Mouse (Mus musculus): ENCODE results near the gene Gfy. TPM values are rescaled to one million over a fixed set of nuclear protein-coding genes. Genes with fewer than 3 reads are reported as not detected.
"Not testable (repeated sequence)": the region's sequence is repeated elsewhere in the genome, so short reads cannot be mapped to it uniquely, and the experiment has no call there.

The Gfy gene
- total and polyA plus RNA-seq, 2 experiments from 2014 or later = not detected

GRCm38 (mm10) chr7:45174567-45175280 lies 4.6 kb downstream of the Gfy start:
- WGBS = 6% methylated on average over 27 of the region's 29 CpGs
- Histone ChIP-seq H3K36me3 (replicated peaks; ENCODE audit: control insufficient read depth, insufficient read depth, low read length) (no peaks in the 10 kb centered on the region), H3K4me1 (ENCODE audit: control insufficient read depth, insufficient read depth) (no peaks in the 10 kb centered on the region), H3K4me2 (ENCODE audit: low read depth, low read length) (no peak overlapping the region), H3K9me3 (replicated peaks; ENCODE audit: control insufficient read depth, low read length) (peaks cover 19% of the 10 kb centered on the region), H3K27me3 (ENCODE audit: control insufficient read depth, insufficient read depth, low read length) (peaks cover 68% of the 10 kb centered on the region), H3K9ac (replicated peaks; ENCODE audit: low read depth, low read length) (no peak overlapping the region), H3K27ac (ENCODE audit: low read depth) (no peak overlapping the region), H3K4me3 (ENCODE audit: low read depth, low read length) (peak overlapping the region; percentile 16; the same call in 1 of the 2 replicates)
- ATAC-seq (ENCODE audit: insufficient read depth, low read depth) (no peak), DNase-seq (ENCODE audit: low spot score) (no peak)
- no peak for TF ChIP-seq CTCF (IDR thresholded peaks at IDR 0.05; ENCODE audit: low read depth)
- no peak for TF ChIP-seq EP300 (IDR thresholded peaks at IDR 0.05; ENCODE audit: low read depth)

- H3K4me3 ChIP-seq (ENCODE audit: low read depth, low read length) = not testable (repeated sequence)
- 43% methylated on average over 1 of the region's 1 CpGs for WGBS
Measured at GRCm38 (mm10) chr7:45173772-45174171, 5.6 kb downstream of the Gfy start.

DNA sequence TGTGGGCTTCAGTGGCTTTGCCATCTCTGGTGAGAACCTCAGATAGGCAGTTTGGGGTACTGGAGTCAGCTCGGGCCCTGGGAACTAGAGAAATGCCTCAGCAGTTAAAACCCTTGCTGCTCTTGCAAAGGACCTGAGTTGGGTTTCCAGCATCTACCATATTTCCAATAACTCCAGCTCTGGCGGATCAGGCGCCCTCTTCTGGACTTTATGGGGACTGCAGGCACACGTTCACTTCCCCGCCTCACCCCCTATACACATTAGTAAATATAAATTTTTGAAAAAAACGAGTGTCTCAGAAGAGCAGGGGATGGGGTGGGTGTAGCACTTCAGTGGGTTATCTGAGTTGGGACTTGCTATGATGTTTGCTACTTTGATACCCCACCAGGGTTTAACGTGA lies 6.4 kb downstream of the Gfy start:
- Histone ChIP-seq H3K4me1 (ENCODE audit: control insufficient read depth, insufficient read depth) (no peaks in the 10 kb centered on the region), H3K27ac (ENCODE audit: low read depth) (no peak overlapping the region), H3K9me3 (replicated peaks; ENCODE audit: control insufficient read depth, low read length) (peaks cover 32% of the 10 kb centered on the region), H3K36me3 (replicated peaks; ENCODE audit: control insufficient read depth, insufficient read depth, low read length) (0 out of 2 replicates have a peak, but pooled peaks cover 3% of the 10 kb centered on the region), H3K4me3 (ENCODE audit: low read depth, low read length) (no peak overlapping the region), H3K4me2 (ENCODE audit: low read depth, low read length) (no peak overlapping the region), H3K27me3 (ENCODE audit: control insufficient read depth, insufficient read depth, low read length) (peaks cover 68% of the 10 kb centered on the region), H3K9ac (replicated peaks; ENCODE audit: low read depth, low read length) (no peak overlapping the region)
- ATAC-seq (ENCODE audit: insufficient read depth, low read depth) = no peak
- 56% methylated on average over 7 of the region's 7 CpGs for WGBS
- no peak for DNase-seq (ENCODE audit: low spot score)
- TF ChIP-seq CTCF (IDR thresholded peaks at IDR 0.05; ENCODE audit: low read depth) (no peak), EP300 (IDR thresholded peaks at IDR 0.05; ENCODE audit: low read depth) (no peak)

More at GRCm38 (mm10) chr7:45173772-45174171, 5.6 kb downstream of the Gfy start:
- H3K9me3 ChIP-seq (replicated peaks; ENCODE audit: control insufficient read depth, low read length) = peaks cover 28% of the 10 kb centered on the region
- peaks cover 68% of the 10 kb centered on the region for H3K27me3 ChIP-seq (ENCODE audit: control insufficient read depth, insufficient read depth, low read length)
- not testable (repeated sequence) for H3K27ac ChIP-seq (ENCODE audit: low read depth); ATAC-seq (ENCODE audit: insufficient read depth, low read depth); H3K36me3 ChIP-seq (replicated peaks; ENCODE audit: control insufficient read depth, insufficient read depth, low read length); H3K4me1 ChIP-seq (ENCODE audit: control insufficient read depth, insufficient read depth); H3K4me2 ChIP-seq (ENCODE audit: low read depth, low read length); DNase-seq (ENCODE audit: low spot score); H3K9ac ChIP-seq (replicated peaks; ENCODE audit: low read depth, low read length)
- peak; percentile 43 for TF ChIP-seq CTCF (IDR thresholded peaks at IDR 0.05; ENCODE audit: low read depth)

- no peak overlapping the region for H3K4me2 ChIP-seq (ENCODE audit: low read depth, low read length)
- H3K9me3 ChIP-seq (replicated peaks; ENCODE audit: control insufficient read depth, low read length) = peaks cover 32% of the 10 kb centered on the region
- ATAC-seq (ENCODE audit: insufficient read depth, low read depth) (no peak), DNase-seq (ENCODE audit: low spot score) (no peak)
- peaks cover 65% of the 10 kb centered on the region for H3K27me3 ChIP-seq (ENCODE audit: control insufficient read depth, insufficient read depth, low read length)
- H3K4me3 ChIP-seq (ENCODE audit: low read depth, low read length) = peak overlapping the region; percentile 8
- H3K36me3 ChIP-seq (replicated peaks; ENCODE audit: control insufficient read depth, insufficient read depth, low read length) = 0 out of 2 replicates have a peak, but pooled peaks cover 3% of the 10 kb centered on the region
- TF ChIP-seq EP300 (IDR thresholded peaks at IDR 0.05; ENCODE audit: low read depth) (no peak), CTCF (IDR thresholded peaks at IDR 0.05; ENCODE audit: low read depth) (no peak)
- 0 out of 2 replicates have a peak, but pooled peaks cover 6% of the 10 kb centered on the region for H3K4me1 ChIP-seq (ENCODE audit: control insufficient read depth, insufficient read depth)
- 83% methylated on average over 3 of the region's 3 CpGs for WGBS
- no peak overlapping the region for H3K27ac ChIP-seq (ENCODE audit: low read depth)
- no peak overlapping the region for H3K9ac ChIP-seq (replicated peaks; ENCODE audit: low read depth, low read length)
Measured at GRCm38 (mm10) chr7:45169495-45169894, 9.9 kb downstream of the Gfy start.

DNA sequence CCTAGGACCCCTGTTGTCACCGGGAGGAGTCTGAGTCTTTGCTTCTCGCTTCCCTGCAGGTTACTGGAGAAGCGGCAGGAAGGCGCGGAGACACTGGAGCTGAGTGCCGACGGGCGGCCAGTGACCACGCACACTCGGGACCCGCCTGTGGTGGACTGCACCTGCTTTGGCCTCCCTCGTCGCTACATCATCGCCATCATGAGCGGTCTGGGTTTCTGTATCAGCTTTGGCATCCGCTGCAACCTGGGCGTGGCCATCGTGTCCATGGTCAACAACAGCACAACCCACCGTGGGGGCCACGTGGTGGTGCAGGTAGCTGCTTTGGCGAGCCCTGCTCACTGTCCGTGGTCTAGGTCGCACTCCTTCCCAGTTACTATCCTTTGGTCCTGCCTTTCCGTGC lies 10.7 kb downstream of the Gfy start:
- TF ChIP-seq EP300 (IDR thresholded peaks at IDR 0.05; ENCODE audit: low read depth) = no peak
- TF ChIP-seq CTCF (IDR thresholded peaks at IDR 0.05; ENCODE audit: low read depth) = no peak
- ATAC-seq (ENCODE audit: insufficient read depth, low read depth) = no peak
- 0 out of 2 replicates have a peak overlapping the region, but pooled peaks have one; percentile 11 for H3K4me3 ChIP-seq (ENCODE audit: low read depth, low read length)
- 0 out of 2 replicates have a peak, but pooled peaks cover 6% of the 10 kb centered on the region for H3K4me1 ChIP-seq (ENCODE audit: control insufficient read depth, insufficient read depth)
- H3K9ac ChIP-seq (replicated peaks; ENCODE audit: low read depth, low read length) = no peak overlapping the region
- no peak overlapping the region for H3K27ac ChIP-seq (ENCODE audit: low read depth)
- H3K9me3 ChIP-seq (replicated peaks; ENCODE audit: control insufficient read depth, low read length) = peaks cover 32% of the 10 kb centered on the region
- no peak overlapping the region for H3K4me2 ChIP-seq (ENCODE audit: low read depth, low read length)
- no peak for DNase-seq (ENCODE audit: low spot score)
- H3K27me3 ChIP-seq (ENCODE audit: control insufficient read depth, insufficient read depth, low read length) = peaks cover 67% of the 10 kb centered on the region
- WGBS = 7% methylated on average over 24 of the region's 24 CpGs
- H3K36me3 ChIP-seq (replicated peaks; ENCODE audit: control insufficient read depth, insufficient read depth, low read length) = 0 out of 2 replicates have a peak, but pooled peaks cover 3% of the 10 kb centered on the region

All from heart, postnatal 0 days (tissue).